Mouse (Mus musculus) embryonic stem cell, embryonic (primary cell): ENCODE results near the gene Dusp10.

Experiments
- CTCF ChIA-PET, 4 experiments: fragments of 300-600 bp in 2 of 4; fragments of 350-600 bp in 2 of 4; sonication (Branson Sonifier 250); formaldehyde crosslinking; loops; one replicate each; lab custom pipeline; 2022; ENCODE audit warnings: inconsistent platforms in 2 of 4; lab: Charles Lee
- POLR2A ChIA-PET, 4 experiments: fragments of 300-600 bp in 2 of 4; fragments of 350-600 bp in 2 of 4; sonication (Branson Sonifier 250); formaldehyde crosslinking; loops; one replicate each; lab custom pipeline; 2022; ENCODE audit warnings: antibody characterized with exemption in 4 of 4, inconsistent platforms in 1 of 4; lab: Charles Lee

The Dusp10 gene

GRCm38 (mm10) chr1:184013106-184013505 is at the start of gene Dusp10:
TSS of gene Dusp10 (plus strand) at chr1:184013302.
- POLR2A ChIA-PET = interaction anchor here in 2 of 4 experiments (1.0 to 1.3 kb wide), 2 partner anchors 10 to 20 kb away, joined by 3 to 4 read pairs; no protein-coding TSS in a partner anchor
- CTCF ChIA-PET = interaction anchor here in 1 of 4 experiments (1.1 kb wide), 1 partner anchor 720 kb away, joined by 5 read pairs; the partner anchor contains the start of gene Hlx

DNA sequence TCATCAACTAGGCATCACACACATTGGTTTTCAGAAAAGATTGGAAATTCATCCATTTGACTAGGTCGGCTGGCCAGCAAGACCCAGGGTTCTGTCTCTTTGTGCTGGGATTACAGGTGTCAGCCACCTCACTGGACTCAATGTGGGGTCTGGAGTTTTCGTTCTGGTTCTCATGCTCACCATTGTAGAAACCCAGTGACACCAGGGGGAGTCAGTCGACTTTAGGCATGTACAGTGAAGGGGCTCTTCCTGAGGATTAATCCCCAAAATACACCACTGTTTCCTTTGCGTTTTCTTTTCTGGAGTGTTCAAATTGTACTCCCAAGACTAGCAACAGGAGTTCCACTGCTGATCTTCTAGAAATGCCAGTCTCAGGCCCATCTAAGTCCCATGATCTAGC is 47.8 kb upstream of the Dusp10 start:
- ChIA-PET CTCF (interaction anchor here in 1 of 4 experiments (0.6 kb wide), 1 partner anchor 526 kb away, joined by 3 read pairs; no protein-coding TSS in a partner anchor), POLR2A (interaction anchor here in 1 of 4 experiments (0.6 kb wide), 1 partner anchor 141 kb away, joined by 3 read pairs; no protein-coding TSS in a partner anchor)

GRCm38 (mm10) chr1:183969265-183969664 is 43.8 kb upstream of the Dusp10 start:
- ChIA-PET POLR2A (no interaction called here), CTCF (no interaction called here)

- ChIA-PET CTCF (interaction anchor here in 1 of 4 experiments (0.5 kb wide), 1 partner anchor 203 kb away, joined by 4 read pairs; no protein-coding TSS in a partner anchor), POLR2A (no interaction called here)
Measured at GRCm38 (mm10) chr1:183979814-183980243, 33.3 kb upstream of the Dusp10 start.

DNA sequence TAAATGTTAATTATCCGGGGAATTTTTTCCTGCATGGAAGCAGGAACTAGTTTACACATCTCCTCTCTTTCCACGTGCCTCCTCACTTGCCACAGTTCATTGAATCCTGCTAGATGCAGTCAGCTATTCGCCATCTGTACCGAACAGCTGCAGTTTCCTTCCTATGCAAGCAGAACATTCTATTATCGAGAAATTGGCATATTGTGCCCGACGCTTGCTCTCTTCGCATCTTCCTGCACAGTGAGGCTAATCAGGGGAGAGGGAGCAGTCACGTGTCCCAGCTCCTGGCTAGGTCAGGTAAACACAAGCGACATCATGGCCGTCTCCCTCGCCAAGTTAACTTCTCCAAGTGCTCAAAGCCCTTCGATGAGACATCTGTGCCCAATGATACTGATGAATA is 31.0 kb upstream of the Dusp10 start:
- POLR2A ChIA-PET = interaction anchor here in 1 of 4 experiments (1.1 kb wide), 1 partner anchor 51 kb away, joined by 3 read pairs; no protein-coding TSS in a partner anchor
- CTCF ChIA-PET = no interaction called here

GRCm38 (mm10) chr1:183987711-183988245 is 25.3 kb upstream of the Dusp10 start:
- CTCF ChIA-PET = no interaction called here
- POLR2A ChIA-PET = no interaction called here

DNA sequence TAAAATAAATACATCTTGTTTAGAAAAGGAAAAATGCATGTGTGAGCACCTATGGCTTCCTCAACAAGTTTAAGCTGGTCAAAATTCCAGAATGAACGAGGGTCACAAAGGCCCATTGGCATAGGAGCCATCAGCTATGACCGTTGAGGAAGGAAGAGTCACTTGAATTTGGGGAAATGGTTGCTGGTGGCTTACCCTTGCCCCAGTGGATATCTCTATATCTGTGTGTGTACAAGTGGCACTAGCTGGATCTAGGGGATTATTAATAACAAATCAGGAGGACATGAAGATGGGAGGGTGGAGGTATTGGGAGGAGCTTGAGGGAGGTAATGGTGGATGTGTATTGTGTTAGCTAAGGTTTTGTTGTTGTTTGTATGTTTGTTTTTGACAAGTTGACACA is 21.2 kb upstream of the Dusp10 start:
- CTCF ChIA-PET = interaction anchor here in 1 of 4 experiments (0.6 kb wide), 1 partner anchor 186 kb away, joined by 5 read pairs; no protein-coding TSS in a partner anchor
- POLR2A ChIA-PET = no interaction called here

- POLR2A ChIA-PET = no interaction called here
- CTCF ChIA-PET = interaction anchor here in 1 of 4 experiments (0.6 kb wide), 1 partner anchor 959 kb away, joined by 3 read pairs; no protein-coding TSS in a partner anchor
Measured at GRCm38 (mm10) chr1:183997207-183997606, 15.9 kb upstream of the Dusp10 start.

- CTCF ChIA-PET = no interaction called here
- POLR2A ChIA-PET = no interaction called here
Measured at GRCm38 (mm10) chr1:184002470-184002869, 10.6 kb upstream of the Dusp10 start.

GRCm38 (mm10) chr1:184004311-184004710 is 8.8 kb upstream of the Dusp10 start:
- ChIA-PET CTCF (no interaction called here), POLR2A (no interaction called here)

GRCm38 (mm10) chr1:184005315-184006058 is 7.6 kb upstream of the Dusp10 start:
- CTCF ChIA-PET = no interaction called here
- POLR2A ChIA-PET = no interaction called here

DNA sequence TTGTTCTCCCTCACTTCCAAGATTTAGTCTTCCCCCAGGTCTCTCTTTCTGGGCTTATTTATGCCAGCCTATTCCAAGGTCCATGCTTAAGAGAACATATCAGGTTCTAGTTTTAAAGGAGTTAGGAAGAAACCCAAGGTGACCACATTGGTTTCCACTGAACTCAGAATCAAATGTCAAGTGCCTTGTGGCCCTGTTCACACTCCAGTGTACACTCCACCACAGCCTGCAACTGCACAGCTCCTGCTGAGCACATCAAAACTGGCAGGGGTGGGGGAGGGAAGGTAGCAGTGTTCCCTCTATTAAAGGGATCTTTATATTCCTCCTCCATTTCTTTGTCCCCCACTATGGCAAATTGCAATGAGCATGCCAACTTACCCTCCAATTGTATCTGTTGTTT is 7.0 kb upstream of the Dusp10 start:
- ChIA-PET POLR2A (no interaction called here), CTCF (no interaction called here)

DNA sequence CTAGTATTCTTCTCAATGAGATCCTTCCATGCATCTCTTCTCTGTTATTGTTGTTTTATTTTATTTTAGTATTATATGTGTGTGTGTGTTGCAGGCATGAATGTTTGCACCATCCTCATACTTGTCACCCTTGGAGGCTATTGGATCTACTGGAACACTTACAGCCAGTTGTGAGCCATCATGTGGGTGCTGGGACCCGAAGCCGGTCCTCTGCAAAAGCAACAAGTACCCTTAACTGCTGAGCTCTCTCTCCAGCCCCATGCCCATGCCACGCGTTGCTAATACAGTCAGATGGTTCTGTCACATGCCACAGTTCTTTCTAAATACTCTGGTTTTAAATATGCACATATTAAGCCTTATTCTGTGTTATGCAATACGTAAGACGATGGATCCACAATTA is 1.8 kb upstream of the Dusp10 start:
- CTCF ChIA-PET = no interaction called here
- POLR2A ChIA-PET = no interaction called here

GRCm38 (mm10) chr1:184014091-184014490 is 989 bp downstream of the Dusp10 start:
- ChIA-PET CTCF (interaction anchor here in 1 of 4 experiments (1.1 kb wide), 1 partner anchor 719 kb away, joined by 5 read pairs; the partner anchor contains the start of gene Hlx), POLR2A (no interaction called here)

DNA sequence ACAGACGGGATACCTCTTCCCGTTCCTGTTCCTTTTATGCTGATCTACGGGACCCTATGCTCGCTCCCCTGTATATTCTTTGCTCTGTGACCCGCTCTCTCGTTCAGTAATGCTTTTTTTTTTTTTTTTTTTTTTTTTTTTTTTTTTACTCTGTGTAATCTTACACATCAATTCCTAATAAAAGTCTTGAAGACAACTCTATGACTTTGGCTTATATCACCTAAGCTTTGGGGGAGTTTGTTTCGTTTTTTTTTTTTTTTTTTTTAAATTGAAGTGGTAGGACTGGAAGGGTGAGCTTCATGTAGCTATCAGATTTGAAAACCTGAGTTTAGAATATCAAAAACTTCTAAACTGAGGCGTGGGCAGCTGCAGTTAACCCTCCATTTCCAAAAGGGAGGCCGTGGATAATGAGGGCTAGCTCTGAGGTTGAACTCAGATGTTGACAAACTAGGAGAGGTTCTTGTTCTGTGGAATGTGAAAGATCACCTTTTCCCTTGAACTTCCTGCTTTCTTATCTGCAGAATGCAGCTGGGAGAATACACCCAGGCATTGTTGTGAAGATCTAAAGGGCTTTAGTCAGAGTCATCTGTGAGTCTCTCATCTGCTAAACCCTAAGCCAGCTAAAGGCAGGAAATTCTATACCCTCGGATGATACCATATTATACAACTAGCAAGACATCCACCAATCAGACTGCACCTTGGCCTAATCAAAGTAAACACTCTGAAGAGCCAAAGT is 3.1 kb downstream of the Dusp10 start:
- POLR2A ChIA-PET = interaction anchor here in 3 of 4 experiments (0.5 to 1.2 kb wide), 8 partner anchors 9 to 1896 kb away, joined by 3 to 6 read pairs (median 4); partner anchors contain the start of gene 1700056E22Rik (in 2 of the 3)
- CTCF ChIA-PET = interaction anchor here in 2 of 4 experiments (0.6 to 0.7 kb wide), 2 partner anchors 67 to 169 kb away, joined by 4 to 6 read pairs; no protein-coding TSS in a partner anchor

GRCm38 (mm10) chr1:184017606-184018005 is 4.5 kb downstream of the Dusp10 start:
- CTCF ChIA-PET = no interaction called here

DNA sequence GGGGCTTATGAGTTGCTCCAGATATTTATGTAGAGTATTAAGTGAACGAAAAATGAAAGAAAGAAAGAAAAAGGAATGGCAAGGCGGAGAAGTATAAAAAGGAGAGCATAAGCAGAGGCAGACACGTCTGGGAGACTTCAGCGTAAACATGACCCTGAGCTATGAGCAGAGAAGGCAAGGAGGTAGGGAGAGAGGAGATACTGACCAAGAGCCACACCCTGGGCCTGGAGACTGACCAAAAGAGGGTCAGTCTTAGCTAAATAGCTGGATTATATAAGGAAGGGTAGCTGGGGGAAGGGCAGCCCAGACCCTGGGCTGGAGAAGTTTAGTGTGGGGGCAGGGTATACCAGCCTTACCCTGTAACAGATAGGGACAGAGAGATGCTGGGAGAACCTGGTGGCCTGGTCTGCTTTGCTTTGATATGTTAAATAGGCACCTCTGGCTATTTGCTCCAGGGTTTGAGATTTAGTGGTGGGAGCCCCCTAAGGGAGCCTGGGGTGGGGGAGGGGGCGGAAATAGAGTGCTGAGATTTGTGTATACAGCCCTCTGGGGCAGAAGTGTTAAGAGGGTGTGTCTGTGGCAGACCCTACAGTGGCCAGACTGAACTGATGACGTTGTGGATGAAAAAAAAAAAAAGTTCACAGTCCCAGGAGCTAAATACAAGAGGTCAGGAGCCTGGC is 6.1 kb downstream of the Dusp10 start:
- CTCF ChIA-PET = interaction anchor here in 1 of 4 experiments (0.6 to 0.7 kb wide), 2 partner anchors 701 to 725 kb away, joined by 5 to 6 read pairs; no protein-coding TSS in a partner anchor
- POLR2A ChIA-PET = interaction anchor here in 3 of 4 experiments (0.6 to 1.5 kb wide), 5 partner anchors 15 to 87 kb away, joined by 3 to 9 read pairs (median 4); partner anchors contain the start of gene 1700056E22Rik (in 3 of the 3)

More at GRCm38 (mm10) chr1:184017606-184018005, 4.5 kb downstream of the Dusp10 start:
- POLR2A ChIA-PET = interaction anchor here in 2 of 4 experiments (1.0 to 1.5 kb wide), 3 partner anchors 17 to 22 kb away, joined by 3 to 5 read pairs (median 4); partner anchors contain the start of gene 1700056E22Rik (in 1 of the 2)

- ChIA-PET CTCF (interaction anchor here in 1 of 4 experiments (0.6 to 0.7 kb wide), 2 partner anchors 700 to 724 kb away, joined by 5 to 6 read pairs; no protein-coding TSS in a partner anchor), POLR2A (interaction anchor here in 3 of 4 experiments (0.6 to 1.5 kb wide), 4 partner anchors 14 to 88 kb away, joined by 3 to 9 read pairs (median 4); partner anchors contain the start of gene 1700056E22Rik (in 2 of the 3))
Measured at GRCm38 (mm10) chr1:184019722-184020107, 6.6 kb downstream of the Dusp10 start.
